Mouse (Mus musculus) left cerebral cortex, postnatal 14 days (tissue): ENCODE measurements around the gene Ryk. TPM values are rescaled to one million over a fixed set of nuclear protein-coding genes. Genes with fewer than 3 reads are reported as not detected.

Experiments
- DNase-seq, 2 experiments: peaks; one replicate each; pipeline ENCODE4 v3.0.0; 2021 to 2022; ENCODE audit warnings: low spot score in 2 of 2, mixed read lengths in 1 of 2
- intact Hi-C: fragments of 180-260 bp; cut with DNase I; formaldehyde crosslinking; loops from one replicate; pipeline ENCODE4 v1.15.1; 2025
- total RNA-seq, 2 experiments: library from RNA; stranded (reverse); gene quantifications; 2 replicates each; pipeline ENCODE4 v1.2.3; 2021

Gene Ryk
- total RNA-seq, 2 experiments from 2014 or later = 28.1 to 31.6 TPM

- DNase-seq = no peak
- intact Hi-C loops = no loop called here
These were observed 17.6 kb downstream of the Ryk start for GRCm38 (mm10) chr9:102852076-102853022.

- intact Hi-C loops = no loop called here
- no peak for DNase-seq
These were observed 23.1 kb downstream of the Ryk start for GRCm38 (mm10) chr9:102857856-102858255.

- intact Hi-C loops = no loop called here
- no peak for DNase-seq
These were observed 23.6 kb downstream of the Ryk start for GRCm38 (mm10) chr9:102858283-102858682.

- no peak for DNase-seq
- intact Hi-C loops = no loop called here
These were observed 24.7 kb downstream of the Ryk start for GRCm38 (mm10) chr9:102859399-102859798.

- intact Hi-C loops = loop anchor here (10.0 kb wide), 1 partner anchor 145 kb away; the partner anchor contains the start of gene Amotl2
These were observed 25.2 kb downstream of the Ryk start for GRCm38 (mm10) chr9:102859963-102860362.

GRCm38 (mm10) chr9:102860802-102861469, 26.2 kb downstream of the Ryk start:
- intact Hi-C loops = loop anchor here (10.0 kb wide), 1 partner anchor 146 kb away; the partner anchor contains the start of gene Amotl2
- no peak for DNase-seq

More at GRCm38 (mm10) chr9:102859963-102860362, 25.2 kb downstream of the Ryk start:
- DNase-seq = no peak

- intact Hi-C loops = loop anchor here (10.0 kb wide), 1 partner anchor 147 kb away; the partner anchor contains the start of gene Amotl2
- no peak for DNase-seq
These were observed 27.1 kb downstream of the Ryk start for GRCm38 (mm10) chr9:102861789-102862188.

GRCm38 (mm10) chr9:102862260-102862659, 27.5 kb downstream of the Ryk start:
- intact Hi-C loops = loop anchor here (10.0 kb wide), 1 partner anchor 147 kb away; the partner anchor contains the start of gene Amotl2

GRCm38 (mm10) chr9:102863876-102864545, 29.3 kb downstream of the Ryk start:
- DNase-seq = peak; percentile 84 to 94
- intact Hi-C loops = loop anchor here (10.0 kb wide), 1 partner anchor 149 kb away; the partner anchor contains the start of gene Amotl2

More at GRCm38 (mm10) chr9:102862260-102862659, 27.5 kb downstream of the Ryk start:
- no peak for DNase-seq

GRCm38 (mm10) chr9:102864931-102865330, 30.2 kb downstream of the Ryk start:
- DNase-seq = no peak
- intact Hi-C loops = loop anchor here (5.0 to 10.0 kb wide), 2 partner anchors 63 to 150 kb away; partner anchors contain the start of gene Amotl2

GRCm38 (mm10) chr9:102865946-102866737, 31.4 kb downstream of the Ryk start:
- no peak for DNase-seq
- intact Hi-C loops = loop anchor here (2.0 to 10.0 kb wide), 4 partner anchors 64 to 231 kb away; partner anchors contain the start of gene Amotl2

GRCm38 (mm10) chr9:102866893-102867292, 32.2 kb downstream of the Ryk start:
- intact Hi-C loops = loop anchor here (2.0 to 10.0 kb wide), 4 partner anchors 65 to 232 kb away; partner anchors contain the start of gene Amotl2

GRCm38 (mm10) chr9:102867516-102867915, 32.8 kb downstream of the Ryk start:
- intact Hi-C loops = loop anchor here (2.0 to 10.0 kb wide), 4 partner anchors 65 to 233 kb away; partner anchors contain the start of gene Amotl2
- DNase-seq = no peak

More at GRCm38 (mm10) chr9:102866893-102867292, 32.2 kb downstream of the Ryk start:
- peak; percentile 76 for DNase-seq

GRCm38 (mm10) chr9:102868451-102868850, 33.7 kb downstream of the Ryk start:
- intact Hi-C loops = loop anchor here (5.0 to 10.0 kb wide), 2 partner anchors 66 to 154 kb away; partner anchors contain the start of gene Amotl2
- no peak for DNase-seq

GRCm38 (mm10) chr9:102876054-102876690, 41.5 kb downstream of the Ryk start:
- DNase-seq = no peak
- intact Hi-C loops = no loop called here

- no peak for DNase-seq
- intact Hi-C loops = no loop called here
These were observed 43.2 kb downstream of the Ryk start for GRCm38 (mm10) chr9:102877916-102878315.

- peak; percentile 63 to 67 for DNase-seq
- intact Hi-C loops = no loop called here
These were observed 44.8 kb downstream of the Ryk start for GRCm38 (mm10) chr9:102879545-102879944.

GRCm38 (mm10) chr9:102884703-102885102, 50.0 kb downstream of the Ryk start:
- DNase-seq = no peak
- intact Hi-C loops = no loop called here
